Mouse (Mus musculus): ENCODE data around the gene Abca3.

The Abca3 gene

GRCm38 (mm10) chr17:24351760-24352357, at the start of gene Abca3:
Abca3 (plus strand) TSS chr17:24351950.
- DNase-seq (ENCODE audit: extremely low read depth, insufficient read length, low spot score): peak; percentile 91

GRCm38 (mm10) chr17:24307500-24307899, 44.2 kb upstream of the Abca3 start:
- no peak for DNase-seq (ENCODE audit: extremely low read depth, insufficient read length, low spot score)

GRCm38 (mm10) chr17:24320826-24321225, 30.9 kb upstream of the Abca3 start:
- no peak for DNase-seq (ENCODE audit: extremely low read depth, insufficient read length, low spot score)

GRCm38 (mm10) chr17:24325051-24325450, 26.7 kb upstream of the Abca3 start:
- DNase-seq (ENCODE audit: extremely low read depth, insufficient read length, low spot score): no peak

- no peak for DNase-seq (ENCODE audit: extremely low read depth, insufficient read length, low spot score)
These were observed 24.1 kb upstream of the Abca3 start for GRCm38 (mm10) chr17:24327656-24328055.

GRCm38 (mm10) chr17:24344672-24345071, 7.1 kb upstream of the Abca3 start:
- DNase-seq (ENCODE audit: extremely low read depth, insufficient read length, low spot score): no peak

- DNase-seq (ENCODE audit: extremely low read depth, insufficient read length, low spot score): no peak
These were observed 4.9 kb upstream of the Abca3 start for GRCm38 (mm10) chr17:24346831-24347230.

GRCm38 (mm10) chr17:24349176-24349575, 2.6 kb upstream of the Abca3 start:
- no peak for DNase-seq (ENCODE audit: extremely low read depth, insufficient read length, low spot score)

- DNase-seq (ENCODE audit: extremely low read depth, insufficient read length, low spot score): peak; percentile 20
These were observed 607 bp upstream of the Abca3 start, which contains the start of gene Abca17 for GRCm38 (mm10) chr17:24350926-24351759. Abca17 (minus strand) TSS chr17:24351068.

- DNase-seq (ENCODE audit: extremely low read depth, insufficient read length, low spot score): no peak
These were observed 832 bp downstream of the Abca3 start for GRCm38 (mm10) chr17:24352370-24353194.

- DNase-seq (ENCODE audit: extremely low read depth, insufficient read length, low spot score): no peak
These were observed 2.2 kb downstream of the Abca3 start for GRCm38 (mm10) chr17:24353960-24354359.

GRCm38 (mm10) chr17:24355284-24355683, 3.5 kb downstream of the Abca3 start:
- DNase-seq (ENCODE audit: extremely low read depth, insufficient read length, low spot score): no peak

- DNase-seq (ENCODE audit: extremely low read depth, insufficient read length, low spot score): no peak
These were observed 7.3 kb downstream of the Abca3 start for GRCm38 (mm10) chr17:24359006-24359405.

- DNase-seq (ENCODE audit: extremely low read depth, insufficient read length, low spot score): no peak
These were observed 8.2 kb downstream of the Abca3 start for GRCm38 (mm10) chr17:24359903-24360302.

- DNase-seq (ENCODE audit: extremely low read depth, insufficient read length, low spot score): no peak
These were observed 9.1 kb downstream of the Abca3 start for GRCm38 (mm10) chr17:24360841-24361240.

- DNase-seq (ENCODE audit: extremely low read depth, insufficient read length, low spot score): no peak
These were observed 9.5 kb downstream of the Abca3 start for GRCm38 (mm10) chr17:24361291-24361690.

- DNase-seq (ENCODE audit: extremely low read depth, insufficient read length, low spot score): no peak
These were observed 10.8 kb downstream of the Abca3 start for GRCm38 (mm10) chr17:24362527-24362926.

GRCm38 (mm10) chr17:24364461-24364860, 12.7 kb downstream of the Abca3 start:
- DNase-seq (ENCODE audit: extremely low read depth, insufficient read length, low spot score): no peak

GRCm38 (mm10) chr17:24365863-24366262, 14.1 kb downstream of the Abca3 start:
- DNase-seq (ENCODE audit: extremely low read depth, insufficient read length, low spot score): no peak

- DNase-seq (ENCODE audit: extremely low read depth, insufficient read length, low spot score): no peak
These were observed 23.5 kb downstream of the Abca3 start for GRCm38 (mm10) chr17:24375094-24375712.

- no peak for DNase-seq (ENCODE audit: extremely low read depth, insufficient read length, low spot score)
These were observed 24.1 kb downstream of the Abca3 start for GRCm38 (mm10) chr17:24375886-24376285.

Measured in 3134 (cell line).